Mouse (Mus musculus) megakaryocyte, adult 5-6 weeks (primary cell): ENCODE data around the gene Nccrp1. TPM values are rescaled to one million over a fixed set of nuclear protein-coding genes. Genes with fewer than 3 reads are reported as not detected.
A peak's percentile ranks its signal among the peaks of the same experiment; 100 is the strongest.

Source experiments
- ATAC-seq: 2 replicates; pipeline ENCODE4 v1.8.0; 2016; ENCODE audit warnings: mild to moderate bottlenecking, inconsistent platforms; ENCODE audit not compliant: poor library complexity, severe bottlenecking
- total RNA-seq, 2 experiments: library from RNA; stranded (forward) in 1 of 2; stranded (reverse) in 1 of 2; fragments of 153-499, 151-499 nt in 1 of 2; fragments of 221-1000, 200-1000 nt in 1 of 2; gene quantifications; 2 replicates each; pipeline versions ENCODE4 v1.2.3 to v1.2.4; 2015 to 2017

Nccrp1 gene
- total RNA-seq (2015) (1.4 and 2.2 TPM in 2 replicates), total RNA-seq (2017) (0.26 TPM in 1 of 2 replicates, not detected in the other)

GRCm38 (mm10) chr7:28547154-28547553, at the start of gene Nccrp1:
Nccrp1 (minus strand) TSS chr7:28547254.
- no peak for ATAC-seq

DNA sequence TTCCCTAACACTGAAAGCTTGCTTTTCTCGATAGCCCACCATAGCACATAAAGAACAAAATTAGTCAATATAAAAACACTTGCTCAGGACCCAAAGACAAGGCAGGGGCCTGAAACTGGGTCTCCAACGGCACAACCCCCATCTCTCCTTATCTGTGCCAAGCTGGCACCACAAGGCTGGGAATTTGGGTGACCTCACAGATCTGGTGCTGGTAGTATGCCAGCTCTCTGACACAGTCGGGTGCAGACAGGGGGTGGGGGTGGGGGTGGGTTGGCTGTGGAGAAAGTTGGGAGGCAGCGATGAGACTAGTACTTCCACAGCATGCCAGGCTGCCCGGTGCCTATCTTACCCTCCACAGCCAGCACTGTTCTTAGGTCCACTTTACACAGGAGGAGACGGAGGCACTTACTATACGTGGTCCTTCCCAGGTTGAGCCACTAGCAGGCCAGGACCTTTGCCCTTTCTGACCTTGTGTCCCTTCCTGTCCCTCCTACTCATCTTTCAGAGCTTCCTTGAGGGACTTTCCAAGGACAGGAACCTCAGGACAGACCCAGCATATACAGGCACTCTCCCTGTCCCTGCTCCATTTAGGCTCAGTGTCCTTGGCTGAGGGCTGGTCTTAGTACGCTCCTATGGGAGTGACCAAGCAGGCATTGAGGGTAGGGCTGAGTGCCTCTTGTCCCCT, 48.8 kb upstream of the Nccrp1 start:
- ATAC-seq, result no peak

DNA sequence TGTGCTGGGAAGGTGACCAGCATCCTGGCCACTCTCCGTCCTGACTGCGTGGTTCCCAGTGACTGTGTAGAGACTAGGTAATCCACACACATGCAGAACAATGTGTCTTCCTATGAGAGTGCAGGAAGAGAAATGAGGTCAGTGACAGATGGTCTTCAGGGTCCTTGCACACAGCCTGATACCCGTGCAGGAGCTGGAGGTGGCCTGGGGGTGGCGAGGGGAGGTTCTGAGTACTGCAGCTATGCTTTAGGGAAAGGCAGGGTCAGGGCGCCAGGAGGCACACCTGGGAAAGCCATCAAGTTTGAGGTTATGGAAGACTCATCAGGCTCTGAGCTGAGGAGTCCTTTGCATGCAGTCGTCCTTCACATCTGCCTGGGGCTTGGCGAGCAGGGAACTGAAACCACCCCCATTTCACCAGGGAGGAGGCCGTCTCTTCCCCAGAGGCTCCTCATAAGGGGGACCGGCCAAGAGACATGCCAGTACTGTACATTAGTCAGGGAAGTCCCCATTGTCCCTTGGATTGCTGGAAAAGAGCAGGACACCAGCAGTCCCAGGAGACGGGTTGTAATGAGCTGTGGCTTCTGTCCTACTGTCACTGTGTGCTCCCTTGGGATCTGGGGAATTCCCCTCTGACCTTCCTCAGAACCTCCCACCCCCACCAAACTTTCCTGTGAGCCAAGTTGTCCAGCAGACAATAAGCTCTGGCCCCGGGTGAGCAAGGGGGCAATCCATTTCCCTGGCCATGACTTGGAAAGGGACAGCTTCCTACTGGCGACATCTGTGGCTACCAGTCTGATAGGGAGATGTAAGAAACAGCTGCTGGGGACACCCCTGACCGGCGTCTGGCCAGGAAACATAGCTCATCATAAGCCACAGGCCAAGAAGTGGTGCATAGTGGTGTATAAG, 46.4 kb upstream of the Nccrp1 start:
- ATAC-seq, result peak; percentile 31; the same call in 1 of the 2 replicates

- ATAC-seq, result no peak
These were observed 44.8 kb upstream of the Nccrp1 start for GRCm38 (mm10) chr7:28591862-28592261.

GRCm38 (mm10) chr7:28587644-28588043, 40.6 kb upstream of the Nccrp1 start:
- ATAC-seq, result no peak

DNA sequence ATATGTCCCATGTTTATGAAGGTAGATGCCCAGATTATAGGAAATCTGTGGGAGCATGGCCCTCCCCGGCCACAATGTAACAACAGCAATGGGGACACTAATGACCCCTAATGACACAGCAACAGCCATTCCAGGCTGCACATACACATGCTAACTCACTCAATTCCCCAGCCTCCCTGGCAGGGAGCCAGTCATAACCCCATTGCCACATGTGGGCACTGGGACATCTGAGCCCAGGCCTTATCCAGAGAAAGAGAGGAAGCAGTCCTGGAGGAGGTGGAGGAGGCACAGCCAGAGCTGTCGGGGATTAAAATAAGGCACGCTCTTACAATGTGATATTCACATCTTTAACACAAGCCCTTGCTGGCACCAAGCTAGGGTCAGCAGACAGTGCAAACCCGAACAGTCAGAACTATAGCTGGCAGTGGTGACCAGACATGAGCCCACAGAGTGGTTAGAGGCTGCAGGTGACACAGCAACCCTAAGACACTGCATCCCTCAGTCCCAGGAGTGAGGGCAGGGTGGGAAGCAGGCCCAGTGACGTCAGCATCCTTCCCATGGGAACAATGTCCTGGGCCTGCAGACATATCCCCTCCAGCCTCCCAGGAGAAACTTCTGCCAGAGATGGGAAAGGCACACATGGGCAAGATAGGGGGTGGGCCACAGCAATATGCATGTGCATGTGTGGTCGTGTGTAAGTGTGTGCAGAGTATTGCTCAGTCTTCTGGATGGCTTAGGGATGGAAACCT, 39.8 kb upstream of the Nccrp1 start:
- no peak for ATAC-seq

- no peak for ATAC-seq
These were observed 37.9 kb upstream of the Nccrp1 start for GRCm38 (mm10) chr7:28585001-28585400.

GRCm38 (mm10) chr7:28584468-28584867, 37.4 kb upstream of the Nccrp1 start:
- ATAC-seq, result no peak

DNA sequence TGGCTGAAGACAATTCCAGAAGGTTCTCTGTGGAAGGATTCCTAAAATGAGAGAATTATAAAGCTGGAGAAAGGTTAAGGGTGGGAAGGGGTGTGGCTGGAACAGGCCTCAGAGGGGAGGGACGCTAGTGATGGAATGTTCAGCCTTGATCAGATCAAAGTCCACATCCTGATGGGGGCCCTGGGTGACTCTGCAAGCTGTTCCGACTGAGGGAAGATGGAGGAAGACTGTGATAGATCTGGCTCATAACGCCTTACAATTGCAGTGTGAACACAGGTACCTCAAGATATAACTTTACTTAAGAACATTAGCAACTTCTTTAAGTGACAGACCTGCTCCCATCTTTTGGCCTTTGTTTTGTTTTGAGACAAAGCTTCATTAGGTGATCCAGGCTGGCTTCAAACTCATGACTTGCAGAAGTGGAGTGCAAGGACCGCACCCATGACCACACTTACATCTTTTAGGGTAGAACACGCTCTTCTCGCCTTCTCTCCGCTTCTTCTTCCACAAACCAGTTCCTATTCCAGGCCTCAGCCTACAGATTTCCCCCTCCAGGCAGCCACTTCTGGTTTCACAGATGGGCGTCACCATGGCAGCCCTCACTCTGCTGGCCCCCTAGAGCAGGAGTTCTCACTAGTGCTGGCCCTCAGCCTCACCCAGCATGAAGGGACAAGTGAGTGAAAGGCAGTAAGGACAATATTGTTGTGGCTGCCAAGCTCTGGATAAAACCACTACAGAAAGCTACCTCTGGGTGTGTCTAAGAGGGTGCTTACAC, 36.7 kb upstream of the Nccrp1 start:
- ATAC-seq, result peak; percentile 86

GRCm38 (mm10) chr7:28582841-28583240, 35.8 kb upstream of the Nccrp1 start:
- no peak for ATAC-seq

DNA sequence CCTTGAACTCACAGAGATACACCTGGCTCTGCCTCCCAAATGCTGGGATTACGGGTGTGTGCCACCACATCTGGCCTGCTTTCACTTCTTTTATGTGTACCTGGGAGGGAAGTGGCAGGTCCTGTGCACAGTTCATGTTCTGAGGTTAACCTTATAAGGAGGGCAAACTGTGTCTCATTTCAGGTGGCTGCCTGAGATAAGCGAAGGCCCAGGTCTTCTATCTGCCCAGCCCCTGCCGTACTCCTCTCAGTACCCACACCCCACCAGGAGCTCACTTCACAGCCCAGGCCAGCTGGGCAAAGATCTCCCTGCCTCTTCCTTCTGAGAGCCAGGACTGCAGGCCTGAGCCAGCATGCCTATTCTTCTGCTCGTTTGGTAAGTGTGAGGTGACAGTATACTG, 34.7 kb upstream of the Nccrp1 start:
- no peak for ATAC-seq

DNA sequence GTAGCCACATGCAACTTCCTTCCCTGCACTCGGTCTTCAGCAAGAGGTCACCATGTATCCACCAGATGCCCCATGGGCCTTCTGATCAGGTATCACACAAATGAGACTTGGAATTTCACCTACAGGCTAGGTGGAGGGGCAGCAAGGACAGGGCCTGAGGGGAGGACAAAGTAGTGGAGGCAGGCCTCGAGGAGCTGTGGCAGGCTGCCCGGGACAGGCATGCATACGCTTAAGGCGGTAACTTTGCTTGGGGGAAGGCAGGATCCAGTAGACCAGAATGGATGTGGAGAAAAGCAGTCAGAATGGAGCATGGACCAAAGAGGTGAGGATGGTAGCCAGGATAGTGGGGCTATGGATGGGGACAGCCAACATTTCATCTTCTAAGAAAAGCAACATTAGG, 32.8 kb upstream of the Nccrp1 start:
- no peak for ATAC-seq

GRCm38 (mm10) chr7:28578543-28579053, 31.5 kb upstream of the Nccrp1 start:
- ATAC-seq, result no peak

GRCm38 (mm10) chr7:28577826-28578542, 30.9 kb upstream of the Nccrp1 start:
- ATAC-seq, result no peak

- ATAC-seq, result no peak
These were observed 29.3 kb upstream of the Nccrp1 start for GRCm38 (mm10) chr7:28576271-28576914.

DNA sequence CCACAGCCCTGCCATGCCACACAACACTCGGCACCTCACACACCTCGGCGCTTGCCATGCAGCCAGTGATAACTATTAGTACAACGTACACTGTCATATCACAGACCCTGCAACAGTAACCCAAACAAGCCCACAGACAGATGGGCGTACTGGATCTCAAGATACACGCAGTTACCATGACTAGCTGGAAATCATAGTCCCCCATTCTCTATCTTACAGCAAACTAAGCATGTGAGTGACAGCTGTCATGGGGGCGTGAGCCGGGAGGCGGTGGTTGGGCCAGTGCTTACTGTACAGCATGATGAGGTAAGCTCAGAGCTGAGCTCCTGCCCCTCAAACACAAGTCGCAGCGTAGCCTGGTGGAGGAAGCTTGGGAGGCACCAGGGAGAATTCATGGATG, 28.5 kb upstream of the Nccrp1 start:
- ATAC-seq, result no peak

DNA sequence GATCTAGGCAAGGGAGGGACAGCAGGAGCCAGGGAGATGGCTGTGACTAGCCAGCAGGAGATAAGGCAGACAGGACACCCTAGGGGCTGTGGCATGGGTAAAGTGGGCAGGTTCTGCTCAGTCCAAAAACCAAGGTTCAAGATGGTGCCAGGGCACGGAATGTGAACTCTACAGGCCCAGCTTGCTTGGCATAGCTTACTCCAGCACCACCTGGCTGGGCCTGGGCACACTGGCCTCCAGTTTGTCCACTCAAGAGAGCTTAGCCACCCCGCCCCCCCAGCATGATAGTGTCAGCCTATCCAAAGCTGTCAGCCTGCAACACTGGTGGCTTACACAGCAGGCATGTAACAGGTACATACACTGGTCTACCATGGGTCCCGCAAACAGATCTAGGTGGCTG, 26.2 kb upstream of the Nccrp1 start:
- ATAC-seq, result no peak

DNA sequence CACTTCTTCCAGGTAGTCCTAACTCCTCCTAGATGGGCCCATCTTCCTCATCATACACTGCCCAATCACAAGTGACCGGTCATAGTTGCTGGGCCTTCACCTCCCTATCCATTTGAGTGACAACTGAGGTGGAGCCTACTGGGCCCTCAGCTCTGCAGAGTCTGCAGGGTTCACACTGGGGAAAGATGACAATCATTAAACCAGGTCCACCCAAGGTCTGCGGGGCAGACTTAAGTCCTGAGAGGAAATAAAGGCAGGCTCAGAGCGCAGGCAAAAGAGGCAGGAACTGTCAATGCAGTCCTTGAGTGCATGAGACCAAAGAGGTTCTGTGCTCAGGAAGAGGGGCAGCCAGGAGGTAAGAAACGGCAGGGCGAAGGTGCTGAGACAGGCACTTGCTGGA, 25.6 kb upstream of the Nccrp1 start:
- ATAC-seq, result no peak

GRCm38 (mm10) chr7:28570982-28571682, 24.1 kb upstream of the Nccrp1 start:
- no peak for ATAC-seq
